ENCODE assay signal across 7 mouse cellular contexts in the genomic region with DNA sequence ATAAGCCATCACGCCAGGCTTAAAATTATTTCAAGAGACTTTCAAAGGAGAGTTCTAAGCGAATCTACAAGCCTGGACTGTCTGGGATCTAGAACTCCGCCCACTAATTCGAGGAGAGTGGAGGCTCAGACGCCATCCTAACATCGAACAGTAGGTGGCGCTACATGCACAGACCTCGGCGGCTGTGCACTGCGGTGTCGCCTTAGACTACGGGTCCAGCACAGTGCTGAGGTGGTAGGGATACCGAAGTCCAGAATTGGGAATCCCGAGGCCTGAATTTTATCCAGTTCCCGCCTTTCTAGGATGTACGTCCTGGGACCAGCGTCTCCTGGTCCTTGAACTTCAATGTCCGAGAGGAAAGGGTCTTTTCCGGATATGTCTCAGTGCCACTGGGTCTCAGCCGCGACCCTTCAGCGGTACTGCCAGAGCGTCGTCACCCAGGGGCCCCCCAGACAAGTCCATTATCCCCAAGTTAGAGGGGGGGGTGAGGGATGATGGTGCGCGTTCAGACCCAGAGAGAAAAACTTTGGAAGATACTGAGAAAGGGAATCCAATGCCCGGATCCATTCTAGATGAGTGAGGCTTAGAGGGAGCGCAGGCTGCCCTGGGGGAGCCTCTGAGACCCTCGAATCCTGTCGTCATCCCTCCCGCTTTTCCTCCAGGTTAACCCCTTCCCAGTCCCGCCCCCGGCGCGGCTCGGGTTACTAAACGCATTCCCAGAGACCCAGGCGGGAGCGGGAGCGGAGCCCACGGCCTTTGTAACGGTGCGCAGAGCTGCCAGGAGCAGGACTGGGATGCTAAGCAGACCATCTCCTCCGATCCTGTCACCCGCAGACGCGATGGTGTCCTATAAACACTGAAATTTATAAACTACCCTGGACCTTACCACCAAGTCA. TPM values are rescaled to one million over a fixed set of nuclear protein-coding genes. Genes with fewer than 3 reads are reported as not detected.
DNase-seq lines count a peak whose midpoint lies in the region; ATAC-seq lines count a peak whose summit lies in the region.

No protein-coding gene starts in this region.

- ATAC-seq in limb, embryonic 11.5 days (ENCODE audit: insufficient number of reproducible peaks, low FRiP score, low TSS enrichment, low read depth), result peak; percentile 86
- peak; percentile 77 for ATAC-seq in midbrain, embryonic 14.5 days (ENCODE audit: low FRiP score, low TSS enrichment)

- peak overlapping the region; percentile 36 for H3K9ac ChIP-seq in limb, embryonic 11.5 days (ENCODE audit: low read length)
- peak overlapping the region; percentile 25 for H3K9ac ChIP-seq in midbrain, embryonic 14.5 days (replicated peaks; ENCODE audit: low read length)

- WGBS in embryonic facial prominence, embryonic 10.5 days, result under 1% methylated on average over 47 of the region's 47 CpGs
- under 1% methylated on average over 46 of the region's 47 CpGs for WGBS in limb, embryonic 11.5 days
- under 1% methylated on average over 47 of the region's 47 CpGs for WGBS in midbrain, embryonic 14.5 days

- H3K9me3 ChIP-seq in embryonic facial prominence, embryonic 10.5 days, result no peaks in the 10 kb centered on the region
- no peaks in the 10 kb centered on the region for H3K9me3 ChIP-seq in limb, embryonic 11.5 days (ENCODE audit: control insufficient read depth, low read length)
- no peaks in the 10 kb centered on the region for H3K9me3 ChIP-seq in midbrain, embryonic 14.5 days (ENCODE audit: control insufficient read depth, low read length)

- H3K4me3 ChIP-seq in embryonic facial prominence, embryonic 10.5 days, result peak overlapping the region; percentile 66
- H3K4me3 ChIP-seq in limb, embryonic 11.5 days (ENCODE audit: low read depth, low read length), result peak overlapping the region; percentile 48
- peak overlapping the region; percentile 30 for H3K4me3 ChIP-seq in midbrain, embryonic 14.5 days (replicated peaks; ENCODE audit: low read depth, low read length)

- peak overlapping the region; percentile 82 for H3K4me2 ChIP-seq in limb, embryonic 11.5 days (ENCODE audit: low read depth, severe bottlenecking)
- H3K4me2 ChIP-seq in midbrain, embryonic 14.5 days (ENCODE audit: low read length), result peak overlapping the region; percentile 53

- H3K27ac ChIP-seq in embryonic facial prominence, embryonic 10.5 days (replicated peaks), result peak overlapping the region; percentile 83
- H3K27ac ChIP-seq in limb, embryonic 11.5 days (replicated peaks; ENCODE audit: low read depth, low read length), result no peak overlapping the region; the same call in 1 of the 2 replicates
- no peak overlapping the region for H3K27ac ChIP-seq in midbrain, embryonic 14.5 days (replicated peaks; ENCODE audit: low read depth, low read length)

- H3K27me3 ChIP-seq in embryonic facial prominence, embryonic 10.5 days (replicated peaks; ENCODE audit: low read depth, poor library complexity, severe bottlenecking), result peaks cover 93% of the 10 kb centered on the region
- peaks cover 50% of the 10 kb centered on the region for H3K27me3 ChIP-seq in limb, embryonic 11.5 days (ENCODE audit: control insufficient read depth, insufficient read depth, low read length)
- H3K27me3 ChIP-seq in midbrain, embryonic 14.5 days (ENCODE audit: control insufficient read depth, insufficient read depth, low read length), result peaks cover 67% of the 10 kb centered on the region

- H3K36me3 ChIP-seq in embryonic facial prominence, embryonic 10.5 days (replicated peaks), result 0 out of 2 replicates have a peak, but pooled peaks cover 2% of the 10 kb centered on the region
- no peaks in the 10 kb centered on the region for H3K36me3 ChIP-seq in limb, embryonic 11.5 days (ENCODE audit: control insufficient read depth, insufficient read depth, low read length)
- H3K36me3 ChIP-seq in midbrain, embryonic 14.5 days (ENCODE audit: control insufficient read depth, insufficient read depth, low read length), result no peaks in the 10 kb centered on the region

- peaks cover 58% of the 10 kb centered on the region for H3K4me1 ChIP-seq in embryonic facial prominence, embryonic 10.5 days
- peaks cover 21% of the 10 kb centered on the region for H3K4me1 ChIP-seq in limb, embryonic 11.5 days (ENCODE audit: control insufficient read depth, insufficient read depth, low read length)
- H3K4me1 ChIP-seq in midbrain, embryonic 14.5 days (ENCODE audit: control insufficient read depth, insufficient read depth, low read length), result peaks cover 35% of the 10 kb centered on the region

- DNase-seq in adrenal gland, postnatal 10 days, result peak; percentile 94
- peak; percentile 91 for DNase-seq in embryonic facial prominence, embryonic 10.5 days (ENCODE audit: low spot score)
- peak; percentile 92 to 95 for DNase-seq in heart, adult 18-20 months
- peak; percentile 92 for DNase-seq in kidney, adult 18-20 months
- DNase-seq in limb, embryonic 11.5 days (ENCODE audit: low spot score), result peak; percentile 96
- DNase-seq in midbrain, embryonic 14.5 days, result peak; percentile 95
- DNase-seq in spleen, adult 12 weeks (ENCODE audit: low spot score), result peak; percentile 70

RNA-seq across cellular contexts. Expression of a gene that starts 1.3 kb away (rescaled TPM):
- 100 to 1,000 TPM; 107 to 111 TPM for total RNA-seq in adrenal gland, postnatal 10 days (2021)
- 7.1 and 8.8 TPM in 2 replicates for polyA plus RNA-seq in embryonic facial prominence, embryonic 10.5 days (2016; fragmentation: Nextera tagmentation; extraction: Ambion mirVana)
- 100 to 1,000 TPM; 185 to 206 TPM for total RNA-seq in heart, adult 18-20 months (2021)
- 10.8 and 14.0 TPM in 2 replicates for polyA plus RNA-seq in limb, embryonic 11.5 days (2014; fragmentation: Nextera tagmentation; extraction: Ambion mirVana)
- 6.4 and 7.4 TPM in 2 replicates for polyA plus RNA-seq in midbrain, embryonic 14.5 days (2014; fragmentation: Nextera tagmentation; extraction: Ambion mirVana)

RNA-seq across cellular contexts. Expression of a gene that starts 19.6 kb away (rescaled TPM):
- total RNA-seq in adrenal gland, postnatal 10 days (2021), result 10 to 100 TPM; 19.6 to 22.9 TPM
- polyA plus RNA-seq in embryonic facial prominence, embryonic 10.5 days (2016; fragmentation: Nextera tagmentation; extraction: Ambion mirVana), result 73.2 and 80.3 TPM in 2 replicates
- 1 to 10 TPM; 5.6 to 6.3 TPM for total RNA-seq in heart, adult 18-20 months (2021)
- 46.5 and 50.9 TPM in 2 replicates for polyA plus RNA-seq in limb, embryonic 11.5 days (2014; fragmentation: Nextera tagmentation; extraction: Ambion mirVana)
- polyA plus RNA-seq in midbrain, embryonic 14.5 days (2014; fragmentation: Nextera tagmentation; extraction: Ambion mirVana), result 50.4 and 52.5 TPM in 2 replicates

RNA-seq across cellular contexts. Expression of a gene that starts 21.0 kb away (rescaled TPM):
- 1 to 10 TPM in 1 of 2 experiments, not detected in 1; 2.5 TPM for total RNA-seq in adrenal gland, postnatal 10 days (2021)
- polyA plus RNA-seq in embryonic facial prominence, embryonic 10.5 days (2016; fragmentation: Nextera tagmentation; extraction: Ambion mirVana), result not detected in 2 replicates
- not detected for total RNA-seq in heart, adult 18-20 months (2021)
- polyA plus RNA-seq in limb, embryonic 11.5 days (2014; fragmentation: Nextera tagmentation; extraction: Ambion mirVana), result 0.52 TPM in 1 of 2 replicates, not detected in the other
- not detected in 2 replicates for polyA plus RNA-seq in midbrain, embryonic 14.5 days (2014; fragmentation: Nextera tagmentation; extraction: Ambion mirVana)
